In the genomic region with DNA sequence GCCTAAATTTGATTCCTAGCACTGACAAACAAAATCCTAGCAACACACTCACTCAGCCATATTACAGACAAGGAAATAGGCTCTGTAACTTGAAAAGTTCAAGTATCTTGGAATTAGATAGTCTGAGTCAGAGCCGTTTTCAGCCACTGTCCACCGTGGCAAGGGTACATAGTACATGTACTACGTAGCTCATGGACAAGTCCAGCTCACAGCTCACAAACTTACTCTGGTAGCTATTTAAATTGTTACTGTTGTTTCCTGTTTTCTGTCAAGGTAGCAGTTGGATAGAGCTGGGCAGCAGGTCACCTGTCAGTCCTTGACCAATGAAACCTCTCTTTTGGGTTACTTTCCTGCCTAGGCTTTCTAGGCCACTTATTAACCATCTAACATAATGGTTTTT, we compare ENCODE assay signal across 8 mouse cellular contexts. TPM values are rescaled to one million over a fixed set of nuclear protein-coding genes. Genes with fewer than 3 reads are reported as not detected.
DNase-seq lines count a peak whose midpoint lies in the region; ATAC-seq and TF ChIP-seq lines count a peak whose summit lies in the region.

No protein-coding gene starts in this region.

- TF ChIP-seq CTCF in lung, embryonic 14.5 days (IDR thresholded peaks at IDR 0.05; ENCODE audit: low read depth) = no peak
- TF ChIP-seq CTCF in lung, adult 2 months (IDR thresholded peaks at IDR 0.05; ENCODE audit: insufficient read depth, low read length) = no peak

- H3K27ac ChIP-seq in forebrain, embryonic 13.5 days = no peak overlapping the region
- no peak overlapping the region for H3K27ac ChIP-seq in forebrain, embryonic 10.5 days
- H3K27ac ChIP-seq in lung, embryonic 14.5 days (ENCODE audit: low read depth) = no peak overlapping the region
- no peak overlapping the region for H3K27ac ChIP-seq in neural tube, embryonic 13.5 days (replicated peaks)

- DNase-seq in forebrain, embryonic 10.5 days (ENCODE audit: extremely low spot score, low spot score) = no peak
- DNase-seq in lung, embryonic 14.5 days = no peak
- DNase-seq in lung, adult 2 months = no peak
- DNase-seq in large intestine, adult 2 months (ENCODE audit: low read depth, low spot score) = peak; percentile 43
- no peak for DNase-seq in adrenal gland, postnatal 10 days

- no peak overlapping the region for H3K9ac ChIP-seq in forebrain, embryonic 13.5 days
- H3K9ac ChIP-seq in lung, embryonic 14.5 days = peak overlapping the region; percentile 98
- peak overlapping the region; percentile 53 for H3K9ac ChIP-seq in neural tube, embryonic 13.5 days

- no peak for ATAC-seq in forebrain, embryonic 13.5 days
- ATAC-seq in lung, embryonic 14.5 days (ENCODE audit: insufficient read depth) = no peak
- no peak for ATAC-seq in neural tube, embryonic 13.5 days (ENCODE audit: low read depth)
- ATAC-seq in cerebellum, adult (ENCODE audit: insufficient number of reproducible peaks, low FRiP score, low TSS enrichment) = no peak

- H3K9me3 ChIP-seq in forebrain, embryonic 13.5 days (replicated peaks) = no peaks in the 10 kb centered on the region
- H3K9me3 ChIP-seq in forebrain, embryonic 10.5 days = no peaks in the 10 kb centered on the region
- no peaks in the 10 kb centered on the region for H3K9me3 ChIP-seq in lung, embryonic 14.5 days (ENCODE audit: low read depth, low read length)
- H3K9me3 ChIP-seq in neural tube, embryonic 13.5 days = no peaks in the 10 kb centered on the region

- WGBS in forebrain, embryonic 13.5 days = 92% methylated on average over 3 of the region's 3 CpGs
- 98% methylated on average over 3 of the region's 3 CpGs for WGBS in forebrain, embryonic 10.5 days
- 87% methylated on average over 3 of the region's 3 CpGs for WGBS in lung, embryonic 14.5 days
- WGBS in lung, adult 2 months = 61% methylated on average over 3 of the region's 3 CpGs
- 19% methylated on average over 3 of the region's 3 CpGs for WGBS in large intestine, adult 2 months
- 95% methylated on average over 3 of the region's 3 CpGs for WGBS in neural tube, embryonic 13.5 days

- H3K4me1 ChIP-seq in forebrain, embryonic 13.5 days = peaks cover 53% of the 10 kb centered on the region
- peaks cover 40% of the 10 kb centered on the region for H3K4me1 ChIP-seq in forebrain, embryonic 10.5 days
- peaks cover 19% of the 10 kb centered on the region for H3K4me1 ChIP-seq in lung, embryonic 14.5 days (ENCODE audit: insufficient read depth)
- H3K4me1 ChIP-seq in lung, adult 2 months (ENCODE audit: control insufficient read depth, insufficient read depth, low read length) = peaks cover 18% of the 10 kb centered on the region
- H3K4me1 ChIP-seq in neural tube, embryonic 13.5 days (replicated peaks) = peaks cover 55% of the 10 kb centered on the region

- peaks cover 17% of the 10 kb centered on the region for H3K36me3 ChIP-seq in forebrain, embryonic 13.5 days (ENCODE audit: poor library complexity, severe bottlenecking)
- peaks cover 29% of the 10 kb centered on the region for H3K36me3 ChIP-seq in forebrain, embryonic 10.5 days (replicated peaks)
- H3K36me3 ChIP-seq in lung, embryonic 14.5 days (ENCODE audit: insufficient read depth) = peaks cover 13% of the 10 kb centered on the region
- peaks cover 23% of the 10 kb centered on the region for H3K36me3 ChIP-seq in neural tube, embryonic 13.5 days

- no peak overlapping the region for H3K4me3 ChIP-seq in forebrain, embryonic 13.5 days
- no peak overlapping the region for H3K4me3 ChIP-seq in forebrain, embryonic 10.5 days
- 0 out of 2 replicates have a peak overlapping the region, but pooled peaks have one; percentile 99 for H3K4me3 ChIP-seq in lung, embryonic 14.5 days (ENCODE audit: low read depth, low read length)
- H3K4me3 ChIP-seq in lung, adult 2 months (replicated peaks; ENCODE audit: extremely low read depth, low read depth, low read length) = no peak overlapping the region
- H3K4me3 ChIP-seq in neural tube, embryonic 13.5 days = peak overlapping the region; percentile 96; the same call in 1 of the 2 replicates

- TF ChIP-seq POLR2A in lung, adult 2 months (IDR thresholded peaks at IDR 0.05; ENCODE audit: borderline replicate concordance, extremely low read depth, low read depth, low read length) = no peak

- H3K27me3 ChIP-seq in forebrain, embryonic 13.5 days = no peaks in the 10 kb centered on the region
- H3K27me3 ChIP-seq in forebrain, embryonic 10.5 days (ENCODE audit: poor library complexity, severe bottlenecking) = no peaks in the 10 kb centered on the region
- H3K27me3 ChIP-seq in lung, embryonic 14.5 days (ENCODE audit: insufficient read depth, low read length) = no peaks in the 10 kb centered on the region
- no peaks in the 10 kb centered on the region for H3K27me3 ChIP-seq in neural tube, embryonic 13.5 days

- H3K4me2 ChIP-seq in forebrain, embryonic 13.5 days = peak overlapping the region; percentile 97
- H3K4me2 ChIP-seq in lung, embryonic 14.5 days = peak overlapping the region; percentile 95
- H3K4me2 ChIP-seq in neural tube, embryonic 13.5 days = peak overlapping the region; percentile 97

RNA-seq across cellular contexts. Expression of a gene that starts 2.2 kb away (rescaled TPM):
- polyA plus RNA-seq in forebrain, embryonic 13.5 days (2015; fragmentation: Nextera tagmentation; extraction: Ambion mirVana) = 434 and 477 TPM in 2 replicates
- polyA plus RNA-seq in forebrain, embryonic 10.5 days (2016; fragmentation: Nextera tagmentation; extraction: Ambion mirVana) = 542 and 544 TPM in 2 replicates
- 357 and 369 TPM in 2 replicates for polyA plus RNA-seq in lung, embryonic 14.5 days (2014; fragmentation: Nextera tagmentation; extraction: Ambion mirVana)
- 15.2 and 20.7 TPM in 2 replicates for polyA plus RNA-seq in lung, adult 2 months (2012; rRNA removed)
- polyA plus RNA-seq in large intestine, adult 2 months (2012; rRNA removed) = 41.8 and 42.0 TPM in 2 replicates
- 296 and 300 TPM in 2 replicates for polyA plus RNA-seq in neural tube, embryonic 13.5 days (2015; fragmentation: Nextera tagmentation; extraction: Ambion mirVana)
- 10 to 100 TPM; 57.2 to 68.1 TPM for total RNA-seq in adrenal gland, postnatal 10 days (2021)

RNA-seq across cellular contexts. Expression of a gene that starts 2.7 kb away (rescaled TPM):
- 20.2 and 23.8 TPM in 2 replicates for polyA plus RNA-seq in forebrain, embryonic 13.5 days (2015; fragmentation: Nextera tagmentation; extraction: Ambion mirVana)
- 28.5 and 31.1 TPM in 2 replicates for polyA plus RNA-seq in forebrain, embryonic 10.5 days (2016; fragmentation: Nextera tagmentation; extraction: Ambion mirVana)
- polyA plus RNA-seq in lung, embryonic 14.5 days (2014; fragmentation: Nextera tagmentation; extraction: Ambion mirVana) = 33.9 and 38.2 TPM in 2 replicates
- 49.8 and 63.9 TPM in 2 replicates for polyA plus RNA-seq in lung, adult 2 months (2012; rRNA removed)
- 45.1 and 87.2 TPM in 2 replicates for polyA plus RNA-seq in large intestine, adult 2 months (2012; rRNA removed)
- polyA plus RNA-seq in neural tube, embryonic 13.5 days (2015; fragmentation: Nextera tagmentation; extraction: Ambion mirVana) = 22.0 and 22.6 TPM in 2 replicates
- total RNA-seq in adrenal gland, postnatal 10 days (2021) = 10 to 100 TPM; 33.8 to 38.6 TPM

RNA-seq across cellular contexts. Expression of a gene that starts 46.0 kb away (rescaled TPM):
- polyA plus RNA-seq in forebrain, embryonic 13.5 days (2015; fragmentation: Nextera tagmentation; extraction: Ambion mirVana) = 0.43 and 0.74 TPM in 2 replicates
- polyA plus RNA-seq in forebrain, embryonic 10.5 days (2016; fragmentation: Nextera tagmentation; extraction: Ambion mirVana) = 0.27 and 0.55 TPM in 2 replicates
- polyA plus RNA-seq in lung, embryonic 14.5 days (2014; fragmentation: Nextera tagmentation; extraction: Ambion mirVana) = 2.7 and 4.6 TPM in 2 replicates
- polyA plus RNA-seq in lung, adult 2 months (2012; rRNA removed) = 20.3 and 20.5 TPM in 2 replicates
- polyA plus RNA-seq in large intestine, adult 2 months (2012; rRNA removed) = 0.29 and 0.30 TPM in 2 replicates
- 7.1 and 7.4 TPM in 2 replicates for polyA plus RNA-seq in neural tube, embryonic 13.5 days (2015; fragmentation: Nextera tagmentation; extraction: Ambion mirVana)
- total RNA-seq in adrenal gland, postnatal 10 days (2021) = under 1 TPM in 1 of 2 experiments, not detected in 1; 0.21 TPM

Comparison
In these comparisons a context has a peak if more than half of its experiments do, and no peak if none do; other contexts are left out.
1. H3K4me3 ChIP-seq: peak in lung, embryonic 14.5 days (single experiment) and neural tube, embryonic 13.5 days (single experiment); none in forebrain, embryonic 13.5 days (single experiment), forebrain, embryonic 10.5 days (single experiment) and lung, adult 2 months (single experiment).
2. Peak in every context shown above with its lines, with median percentiles within 50 percentile points of each other: H3K4me2 ChIP-seq.